Mouse (Mus musculus) stomach, embryonic 14.5 days (tissue): Measurements from ENCODE around the gene Ifna2. TPM values are rescaled to one million over a fixed set of nuclear protein-coding genes. Genes with fewer than 3 reads are reported as not detected.

Experiments used
- ATAC-seq: fragments of 200-750 bp; cut with Nextera tagmentation; 2 replicates; pipeline ENCODE4 v1.8.0; 2017; ENCODE audit warnings: low read depth, moderate TSS enrichment; ENCODE audit not compliant: insufficient number of reproducible peaks, insufficient read depth, low FRiP score
- H3K27ac ChIP-seq: fragments of 300-500 bp; sonication (generic); 2 replicates; pipeline ENCODE4 v1.5.1; 2014; ENCODE audit warnings: mild to moderate bottlenecking, low read length, moderate library complexity, mixed read lengths
- H3K27me3 ChIP-seq: fragments of 300-500 bp; sonication (generic); 2 replicates; pipeline ENCODE4 v1.6.1; 2014; ENCODE audit warnings: low read length, control low read depth, mixed read lengths; ENCODE audit not compliant: control insufficient read depth, insufficient read depth
- H3K36me3 ChIP-seq: fragments of 300-500 bp; sonication (generic); 2 replicates; pipeline ENCODE4 v1.6.1; 2014; ENCODE audit warnings: mild to moderate bottlenecking, control low read depth, low read length, moderate library complexity, mixed read lengths; ENCODE audit not compliant: control insufficient read depth, insufficient read depth
- H3K4me1 ChIP-seq: fragments of 300-500 bp; sonication (generic); 2 replicates; pipeline ENCODE4 v1.6.1; 2014; ENCODE audit warnings: low read length, control low read depth, mixed read lengths; ENCODE audit not compliant: control insufficient read depth, insufficient read depth
- H3K4me2 ChIP-seq: fragments of 300-500 bp; sonication (generic); replicated peaks from 2 replicates; pipeline ENCODE4 v1.6.1; 2014; ENCODE audit warnings: low read depth, low read length, control low read depth
- H3K4me3 ChIP-seq: fragments of 300-500 bp; sonication (generic); 2 replicates; pipeline ENCODE4 v1.5.1; 2014; ENCODE audit warnings: low read depth, low read length, control low read depth
- H3K9ac ChIP-seq: fragments of 300-500 bp; sonication (generic); replicated peaks from 2 replicates; pipeline ENCODE4 v1.6.1; 2014; ENCODE audit warnings: low read depth, mild to moderate bottlenecking, control low read depth, low read length, moderate library complexity, mixed read lengths
- H3K9me3 ChIP-seq: fragments of 300-500 bp; sonication (generic); 2 replicates; pipeline ENCODE4 v1.6.1; 2016; ENCODE audit warnings: low read depth, low read length, control low read depth; ENCODE audit not compliant: control insufficient read depth
- WGBS: fragments of 180-500 bp; shearing (Covaris S2); extraction: QIAGEN DNeasy Blood & Tissue Kit; methylation state at CpG from one replicate; pipeline ENCODE4 v1.1.7; 2014; 5-methylcytosine and 5-hydroxymethylcytosine counted together
- polyA plus RNA-seq: library from polyadenylated mRNA; unstranded; fragments of >200 nt; fragmentation: Nextera tagmentation; extraction: Ambion mirVana; gene quantifications from 2 replicates; pipeline ENCODE4 v1.2.1, GENCODE M21; 2014

Gene Ifna2
- polyA plus RNA-seq, 1 experiment from 2014 or later, result not detected

- Histone ChIP-seq H3K4me2 (peak overlapping the region; percentile 43), H3K27ac (no peak overlapping the region; the same call in 1 of the 2 replicates), H3K9me3 (no peaks in the 10 kb centered on the region), H3K36me3 (no peaks in the 10 kb centered on the region), H3K27me3 (no peaks in the 10 kb centered on the region), H3K4me1 (no peaks in the 10 kb centered on the region), H3K9ac (no peak overlapping the region), H3K4me3 (peak overlapping the region; percentile 31)
- 21% methylated on average over 11 of the region's 11 CpGs for WGBS
- peak; percentile 95 for ATAC-seq
Measured at GRCm38 (mm10) chr4:88641077-88641831, 42.5 kb downstream of the Ifna2 start.

GRCm38 (mm10) chr4:88640704-88641076, 43.0 kb downstream of the Ifna2 start:
- no peaks in the 10 kb centered on the region for H3K27me3 ChIP-seq
- H3K9me3 ChIP-seq, result no peaks in the 10 kb centered on the region
- ATAC-seq, result no peak
- H3K4me2 ChIP-seq, result peak overlapping the region; percentile 43
- no peak overlapping the region for H3K27ac ChIP-seq
- peak overlapping the region; percentile 31 for H3K4me3 ChIP-seq
- no peaks in the 10 kb centered on the region for H3K36me3 ChIP-seq
- no peak overlapping the region for H3K9ac ChIP-seq
- H3K4me1 ChIP-seq, result no peaks in the 10 kb centered on the region
- WGBS, result 56% methylated on average over 8 of the region's 8 CpGs

- H3K9me3 ChIP-seq, result no peaks in the 10 kb centered on the region
- no peak within 1 kb of the TSS for H3K4me3 ChIP-seq
- H3K4me1 ChIP-seq, result no peaks in the 10 kb centered on the region
- WGBS, result 90% methylated on average over 4 of the region's 4 CpGs
- H3K27ac ChIP-seq, result no peak within 1 kb of the TSS
- H3K9ac ChIP-seq, result no peak within 1 kb of the TSS
- H3K27me3 ChIP-seq, result no peaks in the 10 kb centered on the region
- H3K4me2 ChIP-seq, result no peak within 1 kb of the TSS
- H3K36me3 ChIP-seq, result no peaks in the 10 kb centered on the region
- no peak for ATAC-seq
Measured at GRCm38 (mm10) chr4:88634311-88634710, 49.4 kb downstream of the Ifna2 start, which contains the start of gene C87499. Gene C87499 (minus strand): TSS chr4:88634411.

Other genes with a start within 250 kb of the Ifna2 start
- 15.5 and 16.1 TPM in 2 replicates for gene Hacd4, start 245.0 kb downstream of the Ifna2 start, polyA plus RNA-seq
- gene Ifnb1, start 161.1 kb downstream of the Ifna2 start, polyA plus RNA-seq, result not detected in 2 replicates
- gene Ifna15, start 125.7 kb downstream of the Ifna2 start, polyA plus RNA-seq, result not detected in 2 replicates
- not detected in 2 replicates for gene Ifna14, start 112.1 kb downstream of the Ifna2 start, polyA plus RNA-seq
- gene Ifna9, start 91.5 kb downstream of the Ifna2 start, polyA plus RNA-seq, result not detected in 2 replicates
- not detected in 2 replicates for gene Ifna12, start 80.5 kb downstream of the Ifna2 start, polyA plus RNA-seq
- not detected in 2 replicates for gene C87499, start 49.5 kb downstream of the Ifna2 start, polyA plus RNA-seq
- gene Ifna13, start 39.5 kb downstream of the Ifna2 start, polyA plus RNA-seq, result not detected in 2 replicates
- gene Ifna16, start 7.0 kb downstream of the Ifna2 start, polyA plus RNA-seq, result not detected in 2 replicates
- gene Ifnab, start 7.4 kb upstream of the Ifna2 start, polyA plus RNA-seq, result not detected in 2 replicates
- gene Gm26566, start 37.9 kb upstream of the Ifna2 start, polyA plus RNA-seq, result 0.64 and 1.7 TPM in 2 replicates
- gene Klhl9, start 38.6 kb upstream of the Ifna2 start, polyA plus RNA-seq, result 121 and 128 TPM in 2 replicates
- not detected in 2 replicates for gene Gm13271, start 71.0 kb upstream of the Ifna2 start, polyA plus RNA-seq
- gene Gm13283, start 76.2 kb upstream of the Ifna2 start, polyA plus RNA-seq, result 0.24 TPM in 1 of 2 replicates, not detected in the other
- gene Gm13290, start 89.9 kb upstream of the Ifna2 start, polyA plus RNA-seq, result 0.26 and 0.43 TPM in 2 replicates
- not detected in 2 replicates for gene Gm13289, start 93.0 kb upstream of the Ifna2 start, polyA plus RNA-seq
- gene Gm13272, start 95.9 kb upstream of the Ifna2 start, polyA plus RNA-seq, result not detected in 2 replicates
- not detected in 2 replicates for gene Ifnz, start 98.2 kb upstream of the Ifna2 start, polyA plus RNA-seq
- not detected in 2 replicates for gene Gm13276, start 101.8 kb upstream of the Ifna2 start, polyA plus RNA-seq
- not detected in 2 replicates for gene Gm13277, start 104.7 kb upstream of the Ifna2 start, polyA plus RNA-seq
- gene Gm13278, start 107.6 kb upstream of the Ifna2 start, polyA plus RNA-seq, result not detected in 2 replicates
- gene Gm13275, start 110.6 kb upstream of the Ifna2 start, polyA plus RNA-seq, result not detected in 2 replicates
- not detected in 2 replicates for gene Gm13279, start 113.5 kb upstream of the Ifna2 start, polyA plus RNA-seq
- 1.00 and 1.5 TPM in 2 replicates for gene Gm13285, start 115.8 kb upstream of the Ifna2 start, polyA plus RNA-seq
- gene Gm13287, start 119.3 kb upstream of the Ifna2 start, polyA plus RNA-seq, result not detected in 2 replicates
- gene Gm13288, start 121.6 kb upstream of the Ifna2 start, polyA plus RNA-seq, result not detected in 2 replicates
- gene Ifna7, start 132.3 kb upstream of the Ifna2 start, polyA plus RNA-seq, result not detected in 2 replicates
- gene Ifna11, start 136.0 kb upstream of the Ifna2 start, polyA plus RNA-seq, result not detected in 2 replicates
- not detected in 2 replicates for gene Ifna6, start 143.5 kb upstream of the Ifna2 start, polyA plus RNA-seq
- gene Ifna5, start 151.6 kb upstream of the Ifna2 start, polyA plus RNA-seq, result not detected in 2 replicates
- gene Ifna4, start 157.9 kb upstream of the Ifna2 start, polyA plus RNA-seq, result not detected in 2 replicates
- not detected in 2 replicates for gene Ifna1, start 166.2 kb upstream of the Ifna2 start, polyA plus RNA-seq
- not detected in 2 replicates for gene Ifne, start 196.3 kb upstream of the Ifna2 start, polyA plus RNA-seq